Mouse (Mus musculus) spleen, adult 10 weeks (tissue): Measurements from ENCODE around the gene Glipr1l1. TPM values are rescaled to one million over a fixed set of nuclear protein-coding genes. Genes with fewer than 3 reads are reported as not detected.

ENCODE experiments used
- polyA plus RNA-seq: library from polyadenylated mRNA; stranded (reverse); fragments of 350-450 nt; fragmentation: Illumina TruSeq; extraction: RNeasy Lipid Tissue Mini Kit (QIAGEN cat#74804); gene quantifications from one replicate; pipeline ENCODE4 v1.2.3, GENCODE M21; 2015; ENCODE audit warnings: low replicate concordance; ENCODE audit not compliant: insufficient read depth

Gene Glipr1l1
- polyA plus RNA-seq, result not detected

GRCm38 (mm10) chr10:112059702-112060582 is at the start of gene Glipr1l1:
Glipr1l1 (plus strand) TSS chr10:112060189.

GRCm38 (mm10) chr10:112083157-112083556 is 23.2 kb downstream of the Glipr1l1 start, which contains the start of gene Glipr1l2:
Glipr1l2 (plus strand) TSS chr10:112083354.

Other genes starting within 250 kb of the Glipr1l1 start
- gene Krr1, start 87.5 kb upstream of the Glipr1l1 start, polyA plus RNA-seq, result 42.7 TPM
- 163 TPM for gene Glipr1, start 57.6 kb upstream of the Glipr1l1 start, polyA plus RNA-seq
- gene Glipr1l2, start 23.2 kb downstream of the Glipr1l1 start, polyA plus RNA-seq, result not detected
- gene Glipr1l3, start 100.1 kb downstream of the Glipr1l1 start, polyA plus RNA-seq, result not detected
- not detected for gene Caps2, start 103.4 kb downstream of the Glipr1l1 start, polyA plus RNA-seq
- 0.15 TPM for gene Kcnc2, start 210.9 kb downstream of the Glipr1l1 start, polyA plus RNA-seq